Mouse (Mus musculus) layer of hippocampus, adult 9-11 months (tissue): ENCODE measurements at regions not wholly inside any gene's neighbourhood (a gene's known extent, or its start where the extent isn't known, plus 50 kb on each side); places are given as distances from the start of the nearest gene placed in this dataset.

Experiments used
- DNase-seq: peaks from one replicate; pipeline ENCODE4 v3.0.0; 2022

- DNase-seq, result no peak
These were observed 142.0 kb upstream of the Tyrp1 start for GRCm38 (mm10) chr4:80691774-80692485.

- DNase-seq, result no peak
These were observed 121.2 kb upstream of the Tyrp1 start for GRCm38 (mm10) chr4:80712698-80713097.

- peak; percentile 5 for DNase-seq
These were observed 88.8 kb upstream of the Tyrp1 start for GRCm38 (mm10) chr4:80744975-80745734.

- DNase-seq, result no peak
These were observed 81.7 kb upstream of the Tyrp1 start for GRCm38 (mm10) chr4:80752259-80752658.

- DNase-seq, result no peak
These were observed 77.8 kb upstream of the Tyrp1 start for GRCm38 (mm10) chr4:80756114-80756513.

- DNase-seq, result no peak
These were observed 69.9 kb upstream of the Tyrp1 start for GRCm38 (mm10) chr4:80764024-80764423.

GRCm38 (mm10) chr4:80765781-80766180, 68.1 kb upstream of the Tyrp1 start:
- DNase-seq, result peak; percentile 40

- no peak for DNase-seq
These were observed 66.5 kb upstream of the Tyrp1 start for GRCm38 (mm10) chr4:80767447-80767846.
